Mouse (Mus musculus) testis, adult 2 months (tissue): Measurements from ENCODE around the gene Mosmo. TPM values are rescaled to one million over a fixed set of nuclear protein-coding genes. Genes with fewer than 3 reads are reported as not detected.

ENCODE experiments used
- H3K27ac ChIP-seq: fragments of 200-500 bp; 2 replicates; pipeline ENCODE4 v1.5.1; 2012; ENCODE audit warnings: low read depth, low read length; ENCODE audit not compliant: control insufficient read depth, insufficient read depth
- H3K27me3 ChIP-seq: fragments of 200-500 bp; 2 replicates; pipeline ENCODE4 v1.6.1; 2012; ENCODE audit warnings: mild to moderate bottlenecking, low read length, moderate library complexity; ENCODE audit not compliant: control insufficient read depth, insufficient read depth
- H3K36me3 ChIP-seq: fragments of 200-500 bp; 2 replicates; pipeline ENCODE4 v1.6.1; 2012; ENCODE audit warnings: mild to moderate bottlenecking, low read length; ENCODE audit not compliant: control insufficient read depth, insufficient read depth
- H3K4me1 ChIP-seq: fragments of 200-500 bp; 2 replicates; pipeline ENCODE4 v1.6.1; 2012; ENCODE audit warnings: low read length; ENCODE audit not compliant: control insufficient read depth, insufficient read depth
- H3K4me3 ChIP-seq: fragments of 200-500 bp; 2 replicates; pipeline ENCODE4 v1.5.1; 2012; ENCODE audit warnings: low read depth, mild to moderate bottlenecking, low read length, moderate library complexity, mixed read lengths; ENCODE audit not compliant: control insufficient read depth
- CTCF ChIP-seq: fragments of 200-500 bp; IDR thresholded peaks from 2 replicates; pipeline ENCODE4 v1.5.1; 2012; ENCODE audit warnings: low read depth, mild to moderate bottlenecking, inconsistent platforms, low read length, moderate library complexity; ENCODE audit not compliant: control insufficient read depth, insufficient read depth, insufficient replicate concordance
- POLR2A ChIP-seq: fragments of 200-500 bp; IDR thresholded peaks from 2 replicates; pipeline ENCODE4 v1.6.1; 2012; ENCODE audit warnings: low read depth, mild to moderate bottlenecking, inconsistent platforms, low read length, moderate library complexity; ENCODE audit not compliant: control insufficient read depth
- polyA plus RNA-seq: library from polyadenylated mRNA; depleted of rRNA; stranded (reverse); fragments of >200 nt; gene quantifications from 2 replicates; pipeline ENCODE4 v1.2.3, GENCODE M21; 2012; rRNA removed

Gene Mosmo
- polyA plus RNA-seq, 1 experiment = 49.1 TPM

- no peaks in the 10 kb centered on the region for H3K36me3 ChIP-seq
Observed at GRCm38 (mm10) chr7:120771389-120771788, 94.0 kb downstream of the Mosmo start.

GRCm38 (mm10) chr7:120778012-120778411 is 100.6 kb downstream of the Mosmo start:
- H3K4me1 ChIP-seq = no peaks in the 10 kb centered on the region
- TF ChIP-seq POLR2A = no peak
- no peak for TF ChIP-seq CTCF
- no peaks in the 10 kb centered on the region for H3K27me3 ChIP-seq
- no peaks in the 10 kb centered on the region for H3K36me3 ChIP-seq
- H3K4me3 ChIP-seq = no peak overlapping the region
- H3K27ac ChIP-seq = no peak overlapping the region

More at GRCm38 (mm10) chr7:120771389-120771788, 94.0 kb downstream of the Mosmo start:
- no peak overlapping the region for H3K27ac ChIP-seq
- no peak for TF ChIP-seq CTCF
- TF ChIP-seq POLR2A = no peak
- H3K4me1 ChIP-seq = no peaks in the 10 kb centered on the region
- no peaks in the 10 kb centered on the region for H3K27me3 ChIP-seq
- no peak overlapping the region for H3K4me3 ChIP-seq

Other genes with a start within 250 kb of the Mosmo start
- gene Uqcrc2, start 42.4 kb upstream of the Mosmo start, polyA plus RNA-seq = 43.5 and 52.8 TPM in 2 replicates
- gene Pdzd9, start 7.3 kb upstream of the Mosmo start, polyA plus RNA-seq = 85.9 and 97.7 TPM in 2 replicates
- gene Vwa3a, start 61.7 kb downstream of the Mosmo start, polyA plus RNA-seq = 85.4 and 105 TPM in 2 replicates
- 0.16 and 0.31 TPM in 2 replicates for gene Gm5737, start 134.7 kb downstream of the Mosmo start, polyA plus RNA-seq
- 10.5 and 13.6 TPM in 2 replicates for gene Eef2k, start 165.2 kb downstream of the Mosmo start, polyA plus RNA-seq
- gene Polr3e, start 240.1 kb downstream of the Mosmo start, polyA plus RNA-seq = 25.8 and 26.9 TPM in 2 replicates